Mouse (Mus musculus) E14TG2a.4 (cell line): ENCODE data around the gene Rph3al.

Experiments used
- CTCF ChIP-seq: conservative IDR thresholded peaks from 2 replicates; pipeline ENCODE4 v1.5.1; 2014; ENCODE audit warnings: low read length
- NANOG ChIP-seq: IDR thresholded peaks from 2 replicates; pipeline ENCODE4 v1.6.1; 2014; ENCODE audit warnings: borderline replicate concordance, low read length, mixed read lengths

GRCm38 (mm10) chr11:75852485-75852884, 85.7 kb downstream of the Rph3al start:
- TF ChIP-seq NANOG (no peak), CTCF (no peak)
